In the genomic region with DNA sequence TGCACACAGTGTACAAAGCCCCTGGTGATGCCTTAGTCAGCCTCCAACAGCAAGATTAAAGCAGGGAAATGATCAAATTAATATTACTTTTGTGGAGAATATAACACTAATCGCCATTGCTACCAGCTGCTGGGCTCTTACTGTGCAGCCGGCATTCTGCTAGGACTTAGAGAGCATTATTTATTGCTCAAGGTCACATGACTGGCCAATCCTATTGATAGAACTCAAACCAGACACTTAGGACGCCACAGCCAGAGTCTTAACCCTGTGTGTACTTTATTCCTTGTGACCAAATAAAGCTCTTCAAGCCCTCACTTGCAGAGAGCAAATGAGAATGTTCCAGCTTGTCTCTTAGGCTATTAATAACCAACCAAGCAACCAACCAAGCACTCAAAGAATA, we compare ENCODE assay signal across 9 mouse cellular contexts.
DNase-seq lines count a peak whose midpoint lies in the region; ATAC-seq lines count a peak whose summit lies in the region.
"Had no signal": no experiment of that assay in that cellular context is flagged by ENCODE, and none has a peak within 500 bp of the region (broad histone marks: within the 10 kb centered on the region; RNA-seq: fewer than 3 reads in every experiment).

No protein-coding gene starts in this region.

- no peaks in the 10 kb centered on the region for H3K9me3 ChIP-seq in hindbrain, embryonic 13.5 days
- H3K9me3 ChIP-seq in hindbrain, embryonic 11.5 days (ENCODE audit: control insufficient read depth, low read length), result no peaks in the 10 kb centered on the region
- H3K9me3 ChIP-seq in heart, embryonic 12.5 days (replicated peaks), result no peaks in the 10 kb centered on the region
- H3K9me3 ChIP-seq: liver, embryonic 15.5 days had no signal

- intact Hi-C loops in left cerebral cortex, postnatal 25 days (cut with DNase I), result no loop called here

- no peak overlapping the region for H3K9ac ChIP-seq in hindbrain, embryonic 13.5 days
- H3K9ac ChIP-seq in hindbrain, embryonic 11.5 days (ENCODE audit: low read depth, low read length), result no peak overlapping the region
- H3K9ac ChIP-seq in heart, embryonic 12.5 days, result no peak overlapping the region
- H3K9ac ChIP-seq: liver, embryonic 15.5 days had no signal

- no peak overlapping the region for H3K4me3 ChIP-seq in hindbrain, embryonic 13.5 days
- H3K4me3 ChIP-seq in hindbrain, embryonic 11.5 days (ENCODE audit: low read depth, low read length), result no peak overlapping the region
- H3K4me3 ChIP-seq in heart, embryonic 12.5 days, result no peak overlapping the region
- H3K4me3 ChIP-seq: liver, embryonic 15.5 days had no signal

- WGBS in hindbrain, embryonic 13.5 days, result 24% methylated on average over 3 of the region's 3 CpGs
- 42% methylated on average over 3 of the region's 3 CpGs for WGBS in hindbrain, embryonic 11.5 days
- 33% methylated on average over 3 of the region's 3 CpGs for WGBS in heart, embryonic 12.5 days

- no peaks in the 10 kb centered on the region for H3K36me3 ChIP-seq in hindbrain, embryonic 13.5 days
- no peaks in the 10 kb centered on the region for H3K36me3 ChIP-seq in hindbrain, embryonic 11.5 days (ENCODE audit: control insufficient read depth, insufficient read depth, low read length)
- H3K36me3 ChIP-seq in heart, embryonic 12.5 days, result no peaks in the 10 kb centered on the region
- H3K36me3 ChIP-seq: liver, embryonic 15.5 days had no signal

- no peak overlapping the region for H3K4me2 ChIP-seq in hindbrain, embryonic 13.5 days
- no peak overlapping the region for H3K4me2 ChIP-seq in hindbrain, embryonic 11.5 days (replicated peaks; ENCODE audit: low read depth, low read length)
- no peak overlapping the region for H3K4me2 ChIP-seq in heart, embryonic 12.5 days
- H3K4me2 ChIP-seq: liver, embryonic 15.5 days had no signal

- DNase-seq in hindbrain, embryonic 11.5 days (ENCODE audit: low spot score), result no peak
- DNase-seq in embryo, embryonic 10.5 days (ENCODE audit: low spot score), result peak; percentile 53
- peak; percentile 55 for DNase-seq in mesoderm, embryonic 11.5 days (ENCODE audit: low read depth, low spot score)
- DNase-seq in B cell, adult 2 months, result no peak
- no peak for DNase-seq in thymus, adult 18-20 months
- DNase-seq in left cerebral cortex, postnatal 25 days (ENCODE audit: low spot score in 2 of 2), result no peak

- ATAC-seq in hindbrain, embryonic 13.5 days (ENCODE audit: low FRiP score), result no peak
- ATAC-seq in hindbrain, embryonic 11.5 days (ENCODE audit: low FRiP score), result no peak
- peak; percentile 64; the same call in 1 of the 2 replicates for ATAC-seq in heart, embryonic 12.5 days (ENCODE audit: insufficient number of reproducible peaks, low FRiP score)

- H3K27me3 ChIP-seq in hindbrain, embryonic 13.5 days, result no peaks in the 10 kb centered on the region
- H3K27me3 ChIP-seq in hindbrain, embryonic 11.5 days (ENCODE audit: control insufficient read depth, insufficient read depth, low read length), result no peaks in the 10 kb centered on the region
- H3K27me3 ChIP-seq in heart, embryonic 12.5 days (replicated peaks), result no peaks in the 10 kb centered on the region
- H3K27me3 ChIP-seq: liver, embryonic 15.5 days had no signal

- peak overlapping the region; percentile 44; the same call in 1 of the 2 replicates for H3K27ac ChIP-seq in hindbrain, embryonic 13.5 days
- no peak overlapping the region for H3K27ac ChIP-seq in hindbrain, embryonic 11.5 days (ENCODE audit: low read depth, low read length)
- peak overlapping the region; percentile 78 for H3K27ac ChIP-seq in heart, embryonic 12.5 days (ENCODE audit: poor library complexity, severe bottlenecking)
- H3K27ac ChIP-seq: liver, embryonic 15.5 days had no signal

- peaks cover 7% of the 10 kb centered on the region for H3K4me1 ChIP-seq in hindbrain, embryonic 13.5 days (replicated peaks)
- H3K4me1 ChIP-seq in hindbrain, embryonic 11.5 days (replicated peaks; ENCODE audit: control insufficient read depth, insufficient read depth, low read length), result no peaks in the 10 kb centered on the region
- H3K4me1 ChIP-seq in heart, embryonic 12.5 days (replicated peaks), result peaks cover 11% of the 10 kb centered on the region
- H3K4me1 ChIP-seq: liver, embryonic 15.5 days had no signal

Comparison
In these comparisons a context has a peak if more than half of its experiments do, and no peak if none do; other contexts are left out.
1. DNase-seq: peak in embryo, embryonic 10.5 days (single experiment) and mesoderm, embryonic 11.5 days (single experiment); none in hindbrain, embryonic 11.5 days (single experiment), B cell, adult 2 months (0 of 2), thymus, adult 18-20 months (0 of 2) and left cerebral cortex, postnatal 25 days (0 of 2).